ENCODE assay signal across 8 mouse cellular contexts in the genomic region with DNA sequence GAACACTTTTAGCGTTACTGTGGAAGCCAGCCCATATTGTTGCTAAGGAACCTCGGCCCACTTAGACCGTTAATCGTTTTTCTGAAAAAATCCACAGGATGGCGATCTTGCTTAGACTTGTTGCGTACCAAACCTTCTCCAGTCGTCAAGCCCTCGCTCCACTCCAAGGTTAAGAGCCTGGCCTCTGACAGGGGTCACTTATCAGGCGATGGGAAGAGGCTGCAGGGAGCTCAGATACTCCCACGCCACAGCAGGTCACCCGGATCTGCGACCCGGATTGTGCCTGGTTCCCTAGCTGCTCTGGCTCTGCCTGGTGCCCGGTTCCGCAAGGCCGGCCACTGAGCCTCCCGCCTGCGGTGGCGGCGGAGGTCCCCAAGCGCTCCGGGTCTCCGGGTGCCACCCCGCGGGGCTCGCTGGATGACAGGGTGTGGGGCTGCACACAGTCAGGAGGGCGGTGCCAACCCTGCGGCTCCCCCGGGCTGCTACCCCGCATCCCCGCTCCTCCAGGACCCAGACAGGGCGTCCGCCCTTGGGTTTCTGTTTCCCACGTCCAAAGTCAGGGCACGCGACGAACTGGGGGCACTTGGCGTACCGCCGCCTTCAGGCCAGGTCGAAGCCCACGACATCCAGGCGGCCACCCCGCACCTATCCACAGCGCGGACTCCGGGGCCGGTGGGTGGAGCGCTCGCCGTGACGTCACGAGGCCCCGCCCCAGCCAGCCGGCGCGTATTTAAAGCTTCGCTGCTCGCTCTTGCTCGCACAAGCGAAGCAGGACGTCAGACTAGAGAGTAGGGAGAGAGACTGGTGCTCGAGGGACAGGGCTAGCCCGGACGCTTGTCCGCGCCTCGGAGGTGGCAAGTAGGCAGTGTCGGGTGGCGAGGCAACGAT. TPM values are rescaled to one million over a fixed set of nuclear protein-coding genes. Genes with fewer than 3 reads are reported as not detected.
DNase-seq lines count a peak whose midpoint lies in the region; TF ChIP-seq lines count a peak whose summit lies in the region.

A gene (plus strand): TSS at position 756 of the 888 bp plus-strand sequence.

- peaks cover 26% of the 10 kb centered on the region for H3K36me3 ChIP-seq in macrophage (ENCODE audit: inconsistent target)

- TF ChIP-seq POLR2A in cortical plate, adult 2 months (IDR thresholded peaks at IDR 0.05; ENCODE audit: extremely low read depth, insufficient read depth, low read length), result peak; percentile 100

- TF ChIP-seq CTCF in cortical plate, adult 2 months (IDR thresholded peaks at IDR 0.05; ENCODE audit: extremely low read depth, insufficient read depth, low read length), result peak; percentile 62; the same call in 1 of the 2 replicates
- TF ChIP-seq CTCF in left cerebral cortex, adult 2 months (IDR thresholded peaks at IDR 0.05), result peak; percentile 63

- no peaks in the 10 kb centered on the region for H3K4me1 ChIP-seq in cortical plate, adult 2 months (ENCODE audit: control insufficient read depth, insufficient read depth, low read length)

- H3K27ac ChIP-seq in cortical plate, adult 2 months (ENCODE audit: insufficient read depth, low read length), result peak within 1 kb of the TSS; percentile 98
- H3K27ac ChIP-seq in left cerebral cortex, adult 2 months, result peak within 1 kb of the TSS; percentile 99
- H3K27ac ChIP-seq in macrophage, result peak within 1 kb of the TSS; percentile 63

- intact Hi-C loops in left cerebral cortex, adult 2 months (cut with DNase I), result loop anchor here (1.0 to 5.0 kb wide), 8 partner anchors 162 to 844 kb away; no protein-coding TSS in a partner anchor

- under 1% methylated on average over 68 of the region's 71 CpGs for WGBS in macrophage (ENCODE audit: missing documents)

- H3K79me2 ChIP-seq in macrophage (ENCODE audit: inconsistent target), result peaks cover 29% of the 10 kb centered on the region

- H3K4me3 ChIP-seq in cortical plate, adult 2 months (ENCODE audit: insufficient read depth, low read length), result peak within 1 kb of the TSS; percentile 96
- peak within 1 kb of the TSS; percentile 93 for H3K4me3 ChIP-seq in left cerebral cortex, adult 2 months
- peak within 1 kb of the TSS; percentile 69 for H3K4me3 ChIP-seq in macrophage (ENCODE audit: inconsistent target)

- DNase-seq in adipocyte (ENCODE audit: low spot score), result peak; percentile 86
- DNase-seq in gastrocnemius, adult 8-10 months (ENCODE audit: low spot score in 2 of 2), result peak; percentile 77 to 81
- peak; percentile 67 for DNase-seq in hindlimb bud, embryonic 11.5 days (ENCODE audit: extremely low spot score, low read depth, low spot score)
- peak; percentile 95 to 98 for DNase-seq in left cerebral cortex, adult 2 months (ENCODE audit: extremely low spot score in 1 of 2, low spot score in 2 of 2)
- DNase-seq in retina, postnatal 7 days (ENCODE audit: low read depth, low spot score), result peak; percentile 83
- DNase-seq in urinary bladder, adult 18-20 months (ENCODE audit: low spot score in 2 of 2), result peak; percentile 88 to 98

RNA-seq across cellular contexts. Expression of the gene that starts here (rescaled TPM):
- 108 and 110 TPM in 2 replicates for polyA plus RNA-seq in cortical plate, adult 2 months (2012; rRNA removed)
- total RNA-seq in gastrocnemius, adult 8-10 months (2022), result 1 to 10 TPM; 3.0 to 6.9 (median 4.1) TPM
- total RNA-seq in left cerebral cortex, adult 2 months (2021), result 100 to 1,000 TPM; 279 TPM
- 1,000 to 10,000 TPM in 4 of 26 experiments, 100 to 1,000 TPM in 22; 123 to 1,313 (median 457) TPM for total RNA-seq in macrophage (2018; cell fraction: chromatin; rRNA removed)
- 100 to 1,000 TPM in 22 of 26 experiments, 10 to 100 TPM in 4; 62.1 to 745 (median 227) TPM for total RNA-seq in macrophage (2018; cell fraction: cytosol; rRNA removed)
- 1,000 to 10,000 TPM in 6 of 26 experiments, 100 to 1,000 TPM in 19, 10 to 100 TPM in 1; 98.2 to 1,286 (median 725) TPM for total RNA-seq in macrophage (2018; cell fraction: nucleus; rRNA removed)
- 68.1 to 155 TPM (median 84.4 TPM) in 3 replicates for polyA plus RNA-seq in macrophage (2018)

Comparison
In these comparisons a context has a peak if more than half of its experiments do, and no peak if none do; other contexts are left out.
1. Peak in every context shown above with its lines: DNase-seq, H3K4me3 ChIP-seq and H3K27ac ChIP-seq.
2. RNA of the gene that starts here (total RNA-seq): 279 TPM in left cerebral cortex, adult 2 months; 3.0 to 6.9 TPM in gastrocnemius, adult 8-10 months; every median in the first group is over 10 times any median in the second.